7 mouse cellular contexts compared by ENCODE assay signal in the genomic region with DNA sequence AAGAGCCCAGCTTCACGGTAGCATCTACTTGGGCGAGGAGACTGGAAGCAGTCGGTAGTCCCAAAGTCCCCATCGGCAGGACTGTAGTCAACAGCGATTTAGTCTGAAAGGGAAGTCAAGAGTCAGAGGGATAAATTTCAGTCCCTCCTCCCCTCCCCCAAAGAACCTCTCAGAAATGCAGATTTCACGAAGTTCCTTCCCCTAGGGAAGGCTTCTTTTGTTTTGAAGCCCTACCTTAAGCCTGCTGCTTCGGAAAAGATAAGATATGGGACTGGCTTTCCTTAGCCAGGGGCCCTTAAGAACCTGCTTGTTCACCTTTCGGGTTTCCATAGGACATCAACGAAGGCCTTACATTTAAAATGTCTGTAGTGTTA. TPM values are rescaled to one million over a fixed set of nuclear protein-coding genes. Genes with fewer than 3 reads are reported as not detected.
DNase-seq lines count a peak whose midpoint lies in the region; ATAC-seq and TF ChIP-seq lines count a peak whose summit lies in the region.

No protein-coding gene starts in this region.

- H3K4me2 ChIP-seq in lung, postnatal 0 days (replicated peaks; ENCODE audit: low read depth, low read length), result peak overlapping the region; percentile 99
- H3K4me2 ChIP-seq in forebrain, embryonic 12.5 days, result peak overlapping the region; percentile 98
- peak overlapping the region; percentile 99 for H3K4me2 ChIP-seq in limb, embryonic 15.5 days
- H3K4me2 ChIP-seq in stomach, embryonic 16.5 days (ENCODE audit: low read depth, low read length), result peak overlapping the region; percentile 99

- no peak overlapping the region for H3K27ac ChIP-seq in lung, postnatal 0 days (ENCODE audit: low read length)
- H3K27ac ChIP-seq in forebrain, embryonic 12.5 days, result no peak overlapping the region
- H3K27ac ChIP-seq in limb, embryonic 15.5 days, result no peak overlapping the region
- peak overlapping the region; percentile 47 for H3K27ac ChIP-seq in stomach, embryonic 16.5 days (ENCODE audit: low read length)

- H3K4me3 ChIP-seq in lung, postnatal 0 days (ENCODE audit: low read depth, low read length), result peak overlapping the region; percentile 57
- no peak overlapping the region for H3K4me3 ChIP-seq in lung, adult 2 months (replicated peaks; ENCODE audit: extremely low read depth, low read depth, low read length)
- peak overlapping the region; percentile 83 for H3K4me3 ChIP-seq in forebrain, embryonic 12.5 days (replicated peaks)
- H3K4me3 ChIP-seq in limb, embryonic 15.5 days, result peak overlapping the region; percentile 75
- peak overlapping the region; percentile 83 for H3K4me3 ChIP-seq in stomach, embryonic 16.5 days (replicated peaks; ENCODE audit: low read length)

- 0 out of 2 replicates have a peak, but pooled peaks cover 7% of the 10 kb centered on the region for H3K27me3 ChIP-seq in lung, postnatal 0 days (replicated peaks; ENCODE audit: insufficient read depth, low read length)
- H3K27me3 ChIP-seq in forebrain, embryonic 12.5 days, result peaks cover 16% of the 10 kb centered on the region
- no peaks in the 10 kb centered on the region for H3K27me3 ChIP-seq in limb, embryonic 15.5 days
- no peaks in the 10 kb centered on the region; the same call in 1 of the 2 replicates for H3K27me3 ChIP-seq in stomach, embryonic 16.5 days (ENCODE audit: control insufficient read depth, insufficient read depth, low read length)

- 22% methylated on average over 9 of the region's 9 CpGs for WGBS in lung, postnatal 0 days
- 43% methylated on average over 9 of the region's 9 CpGs for WGBS in lung, adult 2 months
- WGBS in forebrain, embryonic 12.5 days, result 12% methylated on average over 9 of the region's 9 CpGs
- 21% methylated on average over 9 of the region's 9 CpGs for WGBS in limb, embryonic 15.5 days
- 22% methylated on average over 9 of the region's 9 CpGs for WGBS in stomach, embryonic 16.5 days

- no peaks in the 10 kb centered on the region for H3K9me3 ChIP-seq in lung, postnatal 0 days (ENCODE audit: low read length)
- no peaks in the 10 kb centered on the region for H3K9me3 ChIP-seq in forebrain, embryonic 12.5 days
- no peaks in the 10 kb centered on the region for H3K9me3 ChIP-seq in limb, embryonic 15.5 days
- no peaks in the 10 kb centered on the region for H3K9me3 ChIP-seq in stomach, embryonic 16.5 days (replicated peaks; ENCODE audit: control insufficient read depth, low read length)

- no peak for TF ChIP-seq EP300 in lung, postnatal 0 days (IDR thresholded peaks at IDR 0.05)

- H3K9ac ChIP-seq in lung, postnatal 0 days (replicated peaks; ENCODE audit: low read depth), result no peak overlapping the region
- H3K9ac ChIP-seq in forebrain, embryonic 12.5 days, result no peak overlapping the region
- no peak overlapping the region for H3K9ac ChIP-seq in limb, embryonic 15.5 days
- H3K9ac ChIP-seq in stomach, embryonic 16.5 days (ENCODE audit: low read length), result peak overlapping the region; percentile 86

- no peak for ATAC-seq in lung, postnatal 0 days
- no peak for ATAC-seq in forebrain, embryonic 12.5 days (ENCODE audit: low FRiP score)
- ATAC-seq in limb, embryonic 15.5 days (ENCODE audit: insufficient number of reproducible peaks, low FRiP score, low TSS enrichment, low read depth), result no peak
- ATAC-seq in stomach, embryonic 16.5 days (ENCODE audit: insufficient read depth, low FRiP score), result no peak

- peaks cover 13% of the 10 kb centered on the region; the same call in 1 of the 2 replicates for H3K4me1 ChIP-seq in lung, postnatal 0 days (ENCODE audit: insufficient read depth, low read depth, low read length)
- H3K4me1 ChIP-seq in lung, adult 2 months (ENCODE audit: control insufficient read depth, insufficient read depth, low read length), result peaks cover 4% of the 10 kb centered on the region; the same call in 1 of the 2 replicates
- H3K4me1 ChIP-seq in forebrain, embryonic 12.5 days, result peaks cover 5% of the 10 kb centered on the region; the same call in 1 of the 2 replicates
- peaks cover 10% of the 10 kb centered on the region for H3K4me1 ChIP-seq in limb, embryonic 15.5 days
- H3K4me1 ChIP-seq in stomach, embryonic 16.5 days (ENCODE audit: control insufficient read depth, insufficient read depth, low read length), result no peaks in the 10 kb centered on the region

- no peaks in the 10 kb centered on the region for H3K36me3 ChIP-seq in lung, postnatal 0 days (ENCODE audit: insufficient read depth, low read length)
- no peaks in the 10 kb centered on the region for H3K36me3 ChIP-seq in forebrain, embryonic 12.5 days (replicated peaks)
- H3K36me3 ChIP-seq in limb, embryonic 15.5 days, result no peaks in the 10 kb centered on the region
- no peaks in the 10 kb centered on the region for H3K36me3 ChIP-seq in stomach, embryonic 16.5 days (ENCODE audit: control insufficient read depth, insufficient read depth, low read length)

- no peak for DNase-seq in lung, postnatal 0 days (ENCODE audit: low spot score)
- DNase-seq in lung, adult 2 months, result no peak
- no peak for DNase-seq in thymus, postnatal 10 days (ENCODE audit: low spot score in 2 of 2)
- no peak for DNase-seq in left cerebral cortex, adult 8-10 months (ENCODE audit: low spot score in 2 of 2)

- TF ChIP-seq POLR2A in lung, adult 2 months (IDR thresholded peaks at IDR 0.05; ENCODE audit: borderline replicate concordance, extremely low read depth, low read depth, low read length), result no peak

- no peak for TF ChIP-seq CTCF in lung, postnatal 0 days (IDR thresholded peaks at IDR 0.05)
- TF ChIP-seq CTCF in lung, adult 2 months (IDR thresholded peaks at IDR 0.05; ENCODE audit: insufficient read depth, low read length), result no peak

RNA-seq across cellular contexts. Expression of a gene that starts 0.7 kb away (rescaled TPM):
- polyA plus RNA-seq in lung, postnatal 0 days (2015; fragmentation: Nextera tagmentation; extraction: Ambion mirVana), result 4.7 and 5.3 TPM in 2 replicates
- polyA plus RNA-seq in lung, adult 2 months (2012; rRNA removed), result 4.2 and 6.6 TPM in 2 replicates
- 8.3 and 11.2 TPM in 2 replicates for polyA plus RNA-seq in forebrain, embryonic 12.5 days (2016; fragmentation: Nextera tagmentation; extraction: Ambion mirVana)
- 11.3 and 12.7 TPM in 2 replicates for polyA plus RNA-seq in limb, embryonic 15.5 days (2015; fragmentation: Nextera tagmentation; extraction: Ambion mirVana)
- 25.2 and 28.9 TPM in 2 replicates for polyA plus RNA-seq in stomach, embryonic 16.5 days (2015; fragmentation: Nextera tagmentation; extraction: Ambion mirVana)
- total RNA-seq in left cerebral cortex, adult 8-10 months (2022), result 10 to 100 TPM; 15.0 to 21.0 (median 19.1) TPM

RNA-seq across cellular contexts. Expression of a gene that starts 36.8 kb away (rescaled TPM):
- polyA plus RNA-seq in lung, postnatal 0 days (2015; fragmentation: Nextera tagmentation; extraction: Ambion mirVana), result 89.2 and 94.2 TPM in 2 replicates
- polyA plus RNA-seq in lung, adult 2 months (2012; rRNA removed), result 17.8 and 18.0 TPM in 2 replicates
- 15.7 and 16.9 TPM in 2 replicates for polyA plus RNA-seq in forebrain, embryonic 12.5 days (2016; fragmentation: Nextera tagmentation; extraction: Ambion mirVana)
- 44.8 and 46.3 TPM in 2 replicates for polyA plus RNA-seq in limb, embryonic 15.5 days (2015; fragmentation: Nextera tagmentation; extraction: Ambion mirVana)
- 55.2 and 61.7 TPM in 2 replicates for polyA plus RNA-seq in stomach, embryonic 16.5 days (2015; fragmentation: Nextera tagmentation; extraction: Ambion mirVana)
- 10 to 100 TPM; 21.0 to 23.6 (median 23.1) TPM for total RNA-seq in left cerebral cortex, adult 8-10 months (2022)
